Mouse (Mus musculus) monocyte, adult 5-6 weeks (primary cell): ENCODE results near the gene H3f3a. TPM values are rescaled to one million over a fixed set of nuclear protein-coding genes. Genes with fewer than 3 reads are reported as not detected.
A peak's percentile ranks its signal among the peaks of the same experiment; 100 is the strongest.

ENCODE experiments used
- ATAC-seq: fragments of 153-309, 156-312 bp; replicated peaks from 2 replicates; pipeline ENCODE4 v1.8.0; 2017; ENCODE audit warnings: mild to moderate bottlenecking; ENCODE audit not compliant: low TSS enrichment, insufficient number of reproducible peaks, severe bottlenecking, poor library complexity, low FRiP score
- total RNA-seq: library from RNA; stranded (forward); fragments of 200-1000, 200-491, 200-594 nt; gene quantifications from 3 replicates; pipeline ENCODE4 v1.2.3, GENCODE M21; 2017

H3f3a gene
- total RNA-seq, 1 experiment from 2014 or later = 2,544 TPM

GRCm38 (mm10) chr1:180793445-180794117 lies 20.2 kb downstream of the H3f3a start:
- peak; percentile 60 for ATAC-seq

- no peak for ATAC-seq
Measured at GRCm38 (mm10) chr1:180792814-180793213, 20.9 kb downstream of the H3f3a start.

GRCm38 (mm10) chr1:180791821-180792480 lies 21.8 kb downstream of the H3f3a start:
- ATAC-seq = no peak

GRCm38 (mm10) chr1:180783580-180783928 lies 30.2 kb downstream of the H3f3a start:
- ATAC-seq = no peak

- ATAC-seq = no peak
Measured at GRCm38 (mm10) chr1:180782906-180783579, 30.7 kb downstream of the H3f3a start.

GRCm38 (mm10) chr1:180781250-180781649 lies 32.5 kb downstream of the H3f3a start:
- ATAC-seq = no peak

GRCm38 (mm10) chr1:180780291-180780690 lies 33.5 kb downstream of the H3f3a start:
- ATAC-seq = no peak

- ATAC-seq = no peak
Measured at GRCm38 (mm10) chr1:180778941-180779340, 34.8 kb downstream of the H3f3a start.

GRCm38 (mm10) chr1:180778403-180778754 lies 35.4 kb downstream of the H3f3a start:
- 0 out of 2 replicates have a peak, but pooled peaks have one; percentile 1 for ATAC-seq

GRCm38 (mm10) chr1:180777660-180778402 lies 35.9 kb downstream of the H3f3a start:
- ATAC-seq = peak; percentile 60

- 0 out of 2 replicates have a peak, but pooled peaks have one; percentile 2 for ATAC-seq
Measured at GRCm38 (mm10) chr1:180777289-180777659, 36.5 kb downstream of the H3f3a start.

- no peak for ATAC-seq
Measured at GRCm38 (mm10) chr1:180776494-180776893, 37.2 kb downstream of the H3f3a start.

GRCm38 (mm10) chr1:180775849-180776493 lies 37.8 kb downstream of the H3f3a start:
- no peak for ATAC-seq

GRCm38 (mm10) chr1:180775317-180775716 lies 38.4 kb downstream of the H3f3a start:
- no peak for ATAC-seq

- no peak for ATAC-seq
Measured at GRCm38 (mm10) chr1:180774664-180775063, 39.1 kb downstream of the H3f3a start.

GRCm38 (mm10) chr1:180772291-180772690 lies 41.5 kb downstream of the H3f3a start:
- ATAC-seq = no peak

- no peak for ATAC-seq
Measured at GRCm38 (mm10) chr1:180771722-180772121, 42.0 kb downstream of the H3f3a start.

GRCm38 (mm10) chr1:180771306-180771705 lies 42.4 kb downstream of the H3f3a start:
- peak; percentile 22; the same call in 1 of the 2 replicates for ATAC-seq
